Mouse (Mus musculus): ENCODE data around the gene Pde4d. TPM values are rescaled to one million over a fixed set of nuclear protein-coding genes. Genes with fewer than 3 reads are reported as not detected.

The Pde4d gene
- polyA plus RNA-seq, 1 experiment from 2014 or later, result 16.7 TPM

DNA sequence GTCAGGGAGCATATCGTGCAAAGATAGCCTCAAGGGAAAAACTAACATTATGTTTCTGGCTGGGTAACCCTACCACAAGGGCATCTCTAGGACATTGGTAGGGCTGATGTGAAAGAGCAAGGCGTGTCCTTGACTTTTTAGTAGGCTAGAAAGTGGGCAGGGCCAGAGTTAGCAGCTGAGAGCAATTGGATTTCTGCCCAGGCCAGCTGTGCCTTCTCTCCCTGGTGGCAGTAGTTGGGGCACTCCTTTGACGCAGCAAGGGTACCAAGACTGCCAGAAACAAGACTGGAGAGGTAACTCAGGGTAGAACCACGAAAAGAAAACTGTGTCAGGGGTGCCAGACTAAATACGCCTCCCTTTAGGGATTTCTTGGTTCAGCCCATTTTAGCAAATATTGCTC lies 1536.1 kb downstream of the Pde4d start:
- Histone ChIP-seq H3K9me3 (replicated peaks) (no peaks in the 10 kb centered on the region), H3K4me3 (replicated peaks) (no peak overlapping the region), H3K27ac (no peak overlapping the region), H3K27me3 (no peaks in the 10 kb centered on the region), H3K4me1 (no peaks in the 10 kb centered on the region), H3K36me3 (no peaks in the 10 kb centered on the region), H3K4me2 (no peak overlapping the region), H3K9ac (no peak overlapping the region)
- 73% methylated on average over 5 of the region's 5 CpGs for WGBS
- no peak for ATAC-seq (replicated peaks; ENCODE audit: low FRiP score)

DNA sequence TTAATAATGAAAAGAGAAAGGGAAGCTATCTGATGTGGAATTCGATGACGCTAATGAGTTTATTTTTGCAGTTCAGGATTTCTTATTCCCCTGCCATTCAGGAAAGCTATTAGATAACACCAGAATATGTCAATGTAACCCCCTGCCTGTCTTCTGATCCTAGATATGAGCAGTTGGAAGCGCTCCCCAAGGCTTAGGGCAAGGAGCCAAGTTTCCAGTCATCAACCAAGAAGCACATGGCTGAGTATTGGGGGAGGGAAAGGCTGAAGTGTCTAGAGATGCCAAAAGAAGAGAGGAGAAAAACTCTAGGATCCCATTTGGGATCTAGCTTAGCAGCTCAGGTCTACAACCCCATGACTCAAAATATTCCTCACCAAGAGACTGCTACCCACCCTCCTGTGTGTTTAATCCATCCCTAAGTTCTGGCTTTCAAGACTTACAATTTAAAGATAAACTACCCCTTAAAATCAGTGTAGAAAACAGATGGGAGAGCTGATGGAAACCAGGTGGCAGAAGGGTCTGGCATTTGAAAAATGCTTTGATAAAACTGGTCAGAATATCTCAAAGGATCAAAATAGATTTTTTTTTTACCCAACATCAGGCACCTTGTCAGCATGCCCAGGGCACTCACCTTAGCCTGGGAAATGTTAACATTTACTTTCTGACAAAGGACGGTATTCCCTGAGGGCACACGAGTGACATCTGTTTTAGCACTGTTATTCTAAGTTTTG lies 1543.2 kb downstream of the Pde4d start:
- Histone ChIP-seq H3K4me3 (replicated peaks) (no peak overlapping the region), H3K9me3 (replicated peaks) (no peaks in the 10 kb centered on the region), H3K4me1 (no peaks in the 10 kb centered on the region; the same call in 1 of the 2 replicates), H3K27me3 (no peaks in the 10 kb centered on the region), H3K27ac (no peak overlapping the region), H3K4me2 (no peak overlapping the region), H3K36me3 (no peaks in the 10 kb centered on the region), H3K9ac (no peak overlapping the region)
- WGBS, result 69% methylated on average over 5 of the region's 5 CpGs
- no peak; the same call in 1 of the 2 replicates for ATAC-seq (replicated peaks; ENCODE audit: low FRiP score)

DNA sequence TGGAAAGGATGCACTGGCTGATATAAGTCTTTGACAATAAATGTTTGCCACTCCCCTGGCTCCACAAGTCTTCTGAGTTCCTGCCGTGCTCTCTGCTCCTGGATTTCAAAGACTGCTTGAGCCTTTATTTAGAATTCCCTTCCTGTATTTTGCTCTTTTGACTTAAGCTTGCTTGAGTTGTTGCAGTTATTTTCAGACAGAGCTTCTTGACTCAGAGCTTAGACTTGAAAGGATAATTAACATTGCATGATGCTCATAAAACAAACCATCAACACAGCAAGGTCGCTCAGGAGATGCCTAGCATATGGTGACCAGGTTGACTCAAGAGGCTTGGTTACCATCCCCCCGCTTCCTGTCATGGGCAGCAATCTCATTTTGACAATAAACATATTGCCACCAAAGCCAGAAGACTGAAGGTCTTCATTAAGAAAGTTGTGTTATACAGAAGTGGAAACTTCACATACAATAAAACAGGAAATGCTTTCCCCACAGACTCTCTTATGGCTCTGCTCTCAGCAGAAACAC lies 1544.6 kb downstream of the Pde4d start:
- ATAC-seq (replicated peaks; ENCODE audit: low FRiP score), result no peak
- 54% methylated on average over 3 of the region's 3 CpGs for WGBS
- Histone ChIP-seq H3K36me3 (no peaks in the 10 kb centered on the region), H3K4me1 (no peaks in the 10 kb centered on the region; the same call in 1 of the 2 replicates), H3K9me3 (replicated peaks) (no peaks in the 10 kb centered on the region), H3K27ac (peak overlapping the region; percentile 41; the same call in 1 of the 2 replicates), H3K27me3 (no peaks in the 10 kb centered on the region), H3K4me2 (no peak overlapping the region), H3K4me3 (replicated peaks) (no peak overlapping the region), H3K9ac (no peak overlapping the region)

GRCm38 (mm10) chr13:110002081-110002480 lies 1552.3 kb downstream of the Pde4d start:
- H3K4me1 ChIP-seq, result 0 out of 2 replicates have a peak, but pooled peaks cover 5% of the 10 kb centered on the region
- H3K4me3 ChIP-seq (replicated peaks), result no peak overlapping the region
- H3K27ac ChIP-seq, result no peak overlapping the region
- H3K9ac ChIP-seq, result no peak overlapping the region
- no peaks in the 10 kb centered on the region for H3K9me3 ChIP-seq (replicated peaks)
- no peak overlapping the region for H3K4me2 ChIP-seq
- WGBS, result 85% methylated on average over 3 of the region's 3 CpGs
- ATAC-seq (replicated peaks; ENCODE audit: low FRiP score), result no peak
- H3K36me3 ChIP-seq, result no peaks in the 10 kb centered on the region
- H3K27me3 ChIP-seq, result 0 out of 2 replicates have a peak, but pooled peaks cover 7% of the 10 kb centered on the region

MicroRNA genes within 50 kb of the gene (microRNA counts, 519-probe panel; counts per million panel counts)
- microRNA mmu-miR-1904 (2,524 counts per million, percentile 45 among the panel's probes with 10 or more counts), microRNA mmu-miR-582-3p (31.7 counts per million), microRNA mmu-miR-582-5p (1,237 counts per million, percentile 4 among the panel's probes with 10 or more counts)

Small RNA genes lying within 50 kb of the gene (microRNA-seq; reads per million reads assigned to microRNA genes)
- gene Mir1904 (not detected), gene Mir582 (11.7 reads per million, percentile 31 among the genes with 10 or more reads in this experiment)

Other genes with a start within 250 kb of the Pde4d start
- 14.6 and 17.8 TPM in 2 replicates for gene Elovl7, start 235.5 kb upstream of the Pde4d start, polyA plus RNA-seq (2015; fragmentation: Nextera tagmentation; extraction: Ambion mirVana)
- gene Depdc1b, start 133.6 kb upstream of the Pde4d start, polyA plus RNA-seq (2015; fragmentation: Nextera tagmentation; extraction: Ambion mirVana), result 10.7 and 13.7 TPM in 2 replicates